Mouse (Mus musculus) olfactory bulb, adult 2 months (tissue): ENCODE results near the gene Galnt10.

ENCODE experiments used
- CTCF ChIP-seq: fragments of 200-500 bp; IDR thresholded peaks from 2 replicates; pipeline ENCODE4 v1.5.1; 2012; ENCODE audit warnings: low read depth, mild to moderate bottlenecking, low read length, moderate library complexity; ENCODE audit not compliant: insufficient read depth
- POLR2A ChIP-seq: fragments of 200-500 bp; IDR thresholded peaks from 2 replicates; pipeline ENCODE4 v1.6.1; 2012; ENCODE audit warnings: mild to moderate bottlenecking, low read depth, low read length, moderate library complexity; ENCODE audit not compliant: insufficient read depth

DNA sequence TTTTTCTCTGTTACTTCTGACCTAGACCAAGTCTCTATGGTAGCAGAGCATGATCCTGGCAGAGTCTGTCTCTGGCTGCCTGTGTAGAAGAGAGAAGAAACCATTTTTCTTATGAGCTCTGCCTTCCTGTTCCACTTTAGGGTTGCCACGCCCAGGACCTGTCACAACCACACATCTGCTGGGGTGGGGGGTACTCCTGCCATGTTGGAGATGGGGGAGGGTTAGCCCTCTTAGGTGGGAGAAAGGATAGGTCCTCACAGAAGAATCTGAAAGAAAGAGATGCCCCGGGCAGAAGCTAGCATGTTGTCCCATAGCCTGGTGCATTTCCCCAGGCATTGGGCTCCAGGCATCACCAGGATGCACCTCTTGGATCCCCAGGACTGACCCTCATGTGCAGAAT lies 5.6 kb downstream of the Galnt10 start:
- TF ChIP-seq POLR2A, result no peak
- TF ChIP-seq CTCF, result no peak
